Mouse (Mus musculus): Measurements from ENCODE around the gene Plin4. TPM values are rescaled to one million over a fixed set of nuclear protein-coding genes. Genes with fewer than 3 reads are reported as not detected.
"Not testable (repeated sequence)": the region's sequence is repeated elsewhere in the genome, so short reads cannot be mapped to it uniquely, and the experiment has no call there.

Gene Plin4
- polyA plus RNA-seq, 1 experiment from 2014 or later, result 0.06 TPM

DNA sequence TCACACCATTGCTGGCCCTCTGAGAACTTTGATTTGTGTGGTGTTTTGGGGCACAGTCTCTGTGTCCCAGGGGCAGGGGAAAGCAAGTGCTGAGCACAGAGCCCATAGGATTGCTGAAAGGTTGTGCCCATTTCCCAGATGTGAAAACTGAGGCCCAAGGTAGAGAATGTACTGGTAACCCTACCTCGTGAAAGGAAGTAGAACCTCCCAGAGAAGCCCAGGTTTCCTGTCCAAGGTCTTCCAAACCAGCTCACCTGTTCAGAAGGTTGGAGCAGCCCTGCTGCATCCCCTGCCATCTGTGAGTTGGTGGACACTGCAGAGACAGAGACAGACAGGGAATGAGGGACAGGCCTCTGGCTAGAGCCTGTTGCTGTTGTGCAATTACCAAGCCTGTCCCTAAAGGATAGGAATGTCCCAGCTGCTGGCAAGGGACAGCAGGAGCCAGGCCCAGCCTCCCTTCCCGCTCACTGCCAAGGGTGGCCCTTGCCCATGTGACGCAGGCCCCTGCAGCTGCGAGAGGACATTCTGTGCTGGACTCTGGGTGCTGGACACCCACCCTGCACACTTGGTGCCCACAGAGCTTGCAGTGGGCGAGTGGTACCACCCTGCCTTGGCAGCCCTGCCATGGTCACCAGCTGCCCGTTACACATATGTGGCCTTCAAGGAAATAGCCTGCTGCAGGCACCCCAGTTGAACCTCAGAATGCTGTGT, 1.1 kb downstream of the Plin4 start:
- Histone ChIP-seq H3K4me3 (no peak overlapping the region), H3K4me1 (no peaks in the 10 kb centered on the region), H3K9ac (no peak overlapping the region), H3K27me3 (no peaks in the 10 kb centered on the region), H3K36me3 (ENCODE audit: poor library complexity, severe bottlenecking) (peaks cover 14% of the 10 kb centered on the region), H3K27ac (no peak overlapping the region), H3K9me3 (replicated peaks) (no peaks in the 10 kb centered on the region), H3K4me2 (no peak overlapping the region)
- WGBS, result 80% methylated on average over 6 of the region's 6 CpGs
- ATAC-seq, result no peak

DNA sequence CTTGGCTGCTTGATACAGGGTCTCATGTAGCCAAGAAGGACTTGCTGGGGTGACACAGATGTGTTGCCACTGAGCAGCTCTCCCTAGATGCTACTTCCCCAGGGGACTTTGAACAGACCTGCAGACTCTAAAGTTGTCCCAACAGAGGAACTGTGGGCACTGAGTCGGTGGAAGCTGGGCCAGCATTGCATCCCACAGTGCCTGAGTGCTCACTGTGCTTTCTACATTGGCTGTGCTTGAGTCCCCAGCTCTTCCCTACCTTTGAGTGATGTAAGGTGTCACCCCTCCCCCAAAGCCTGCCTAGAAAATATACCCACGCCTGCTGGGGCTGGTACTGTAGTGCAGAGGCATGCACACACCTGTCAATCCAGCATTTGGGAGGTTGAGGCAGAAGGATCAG, 1.9 kb downstream of the Plin4 start:
- H3K4me1 ChIP-seq, result no peaks in the 10 kb centered on the region
- peaks cover 21% of the 10 kb centered on the region for H3K36me3 ChIP-seq (ENCODE audit: poor library complexity, severe bottlenecking)
- H3K27me3 ChIP-seq, result no peaks in the 10 kb centered on the region
- no peak overlapping the region for H3K9ac ChIP-seq
- H3K4me3 ChIP-seq, result no peak overlapping the region
- H3K4me2 ChIP-seq, result no peak overlapping the region
- no peak for ATAC-seq
- no peaks in the 10 kb centered on the region for H3K9me3 ChIP-seq (replicated peaks)
- WGBS, result 65% methylated on average over 2 of the region's 2 CpGs
- H3K27ac ChIP-seq, result no peak overlapping the region

DNA sequence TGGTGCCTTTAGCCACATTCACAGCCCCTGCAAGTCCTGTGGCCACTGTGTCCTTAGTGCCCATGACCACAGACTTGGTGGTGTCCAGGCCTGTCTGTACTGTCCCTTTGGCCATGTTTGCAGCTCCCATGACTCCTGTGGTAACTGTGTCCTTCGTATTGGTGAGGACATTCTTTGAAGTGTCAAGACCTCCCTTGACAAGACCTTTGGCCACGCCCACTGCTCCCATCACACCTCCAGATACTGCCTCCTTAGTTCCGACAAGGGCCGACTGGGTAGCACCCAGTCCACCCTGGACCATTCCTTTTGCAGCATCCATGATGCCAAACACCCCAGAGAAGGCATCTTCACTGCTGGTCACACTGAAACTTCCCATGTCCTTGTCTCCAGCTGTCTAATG, 2.6 kb downstream of the Plin4 start:
- Histone ChIP-seq H3K36me3 (ENCODE audit: poor library complexity, severe bottlenecking) (peaks cover 29% of the 10 kb centered on the region), H3K9me3 (replicated peaks) (no peaks in the 10 kb centered on the region), H3K4me3 (no peak overlapping the region), H3K27me3 (no peaks in the 10 kb centered on the region), H3K4me1 (no peaks in the 10 kb centered on the region), H3K27ac (no peak overlapping the region), H3K9ac (no peak overlapping the region), H3K4me2 (no peak overlapping the region)
- no peak for ATAC-seq
- WGBS, result 79% methylated on average over 4 of the region's 4 CpGs

DNA sequence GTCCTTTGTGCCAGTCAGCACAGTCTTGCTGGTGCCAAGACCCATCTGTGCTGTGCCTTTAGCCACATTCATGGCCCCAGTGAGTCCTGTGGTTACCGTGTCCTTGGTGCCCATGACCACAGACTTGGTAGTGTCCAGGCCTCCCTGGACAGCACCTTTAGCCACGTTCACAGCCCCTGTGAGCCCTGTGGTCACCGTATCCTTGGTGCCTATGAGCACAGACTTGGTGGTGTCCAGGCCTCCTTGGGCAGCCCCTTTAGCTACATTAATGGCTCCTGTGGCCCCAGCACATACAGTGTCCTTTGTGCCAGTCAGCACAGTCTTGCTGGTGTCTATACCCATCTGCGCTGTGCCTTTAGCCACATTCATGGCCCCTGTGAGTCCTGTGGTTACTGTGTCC, 3.2 kb downstream of the Plin4 start:
- not testable (repeated sequence) for H3K9me3 ChIP-seq (replicated peaks); ATAC-seq; H3K27ac ChIP-seq; H3K9ac ChIP-seq; H3K4me1 ChIP-seq; H3K27me3 ChIP-seq; H3K4me3 ChIP-seq; H3K4me2 ChIP-seq
- H3K36me3 ChIP-seq (ENCODE audit: poor library complexity, severe bottlenecking), result peaks cover 34% of the 10 kb centered on the region
- WGBS, result 98% methylated on average over 4 of the region's 4 CpGs

DNA sequence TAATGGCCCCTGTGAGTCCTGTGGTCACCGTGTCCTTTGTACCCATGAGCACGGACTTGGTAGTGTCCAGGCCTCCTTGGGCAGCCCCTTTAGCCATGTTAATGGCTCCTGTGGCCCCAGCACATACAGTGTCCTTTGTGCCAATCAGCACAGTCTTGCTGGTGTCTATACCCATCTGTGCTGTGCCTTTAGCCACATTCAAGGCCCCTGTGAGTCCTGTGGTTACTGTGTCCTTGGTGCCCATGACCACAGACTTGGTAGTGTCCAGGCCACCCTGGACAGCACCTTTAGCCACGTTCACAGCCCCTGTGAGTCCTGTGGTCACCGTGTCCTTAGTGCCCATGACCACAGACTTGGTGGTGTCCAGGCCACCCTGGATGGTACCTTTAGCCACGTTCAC, 4.8 kb downstream of the Plin4 start:
- H3K4me2 ChIP-seq; H3K4me3 ChIP-seq; H3K27me3 ChIP-seq; H3K4me1 ChIP-seq; H3K9me3 ChIP-seq (replicated peaks); H3K27ac ChIP-seq; H3K9ac ChIP-seq; ATAC-seq: not testable (repeated sequence)
- H3K36me3 ChIP-seq (ENCODE audit: poor library complexity, severe bottlenecking), result peaks cover 50% of the 10 kb centered on the region
- WGBS, result 82% methylated on average over 2 of the region's 5 CpGs

DNA sequence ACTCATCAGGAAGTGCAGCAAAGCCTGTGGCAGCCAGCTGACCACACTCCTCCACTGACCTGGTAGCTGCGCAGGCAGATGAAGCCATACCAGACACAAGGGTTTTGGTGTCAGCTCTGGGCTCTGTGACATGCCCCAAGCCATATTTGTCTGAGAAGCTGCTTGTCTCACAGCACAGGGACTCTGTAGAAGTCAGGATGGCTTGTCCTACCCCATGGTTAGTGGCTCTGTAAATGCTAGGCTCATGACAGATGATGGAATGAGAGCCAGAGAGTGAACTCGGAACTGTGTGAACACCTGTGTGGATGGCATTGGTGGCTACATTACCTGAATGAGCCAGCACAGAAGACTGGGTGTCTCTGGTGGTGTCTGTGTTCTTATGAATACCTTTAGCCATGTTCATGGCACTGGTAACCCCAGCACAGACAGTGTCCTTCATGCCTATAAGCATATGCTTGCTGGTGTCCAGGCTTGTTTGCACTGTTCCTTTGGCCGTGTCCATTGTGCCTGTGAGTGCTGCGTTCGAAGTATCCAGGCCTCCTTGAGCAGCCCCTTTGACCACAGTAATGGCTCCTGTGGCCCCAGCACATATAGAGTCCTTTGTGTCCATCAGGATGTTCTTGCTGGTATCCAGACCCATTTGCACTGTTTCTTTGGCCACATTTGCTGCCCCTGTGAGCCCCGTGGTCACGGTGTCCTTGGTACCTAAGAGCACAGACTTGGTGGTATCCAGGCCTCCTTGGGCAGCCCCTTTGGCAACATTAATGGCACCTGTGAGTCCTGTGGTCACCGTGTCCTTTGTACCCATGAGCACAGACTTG, 5.9 kb downstream of the Plin4 start:
- no peak overlapping the region for H3K9ac ChIP-seq
- H3K27me3 ChIP-seq, result no peaks in the 10 kb centered on the region
- WGBS, result 95% methylated on average over 8 of the region's 8 CpGs
- no peak for ATAC-seq
- H3K36me3 ChIP-seq (ENCODE audit: poor library complexity, severe bottlenecking), result peaks cover 60% of the 10 kb centered on the region
- H3K4me2 ChIP-seq, result no peak overlapping the region
- H3K27ac ChIP-seq, result no peak overlapping the region
- no peaks in the 10 kb centered on the region for H3K9me3 ChIP-seq (replicated peaks)
- H3K4me1 ChIP-seq, result no peaks in the 10 kb centered on the region
- no peak overlapping the region for H3K4me3 ChIP-seq

DNA sequence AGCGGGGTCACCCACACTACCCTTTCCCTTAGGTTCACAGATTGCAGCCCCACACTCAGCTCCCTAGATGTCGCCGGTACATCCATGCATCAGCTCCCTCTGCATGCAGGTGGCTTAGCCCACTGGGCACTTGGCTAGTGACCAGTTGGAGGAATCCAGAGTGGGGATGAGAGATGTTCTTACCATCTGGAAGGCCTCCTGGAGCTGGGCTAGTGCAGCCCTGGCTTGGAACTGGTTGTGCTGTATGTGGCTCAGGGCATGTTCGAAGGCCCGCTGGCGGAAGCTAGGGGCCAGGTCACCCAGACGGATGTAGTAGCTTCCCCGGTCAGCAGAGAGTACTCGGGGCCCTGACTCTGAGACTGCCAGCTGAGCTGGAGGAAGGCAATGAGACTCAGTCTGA, 6.7 kb downstream of the Plin4 start:
- H3K4me3 ChIP-seq, result no peak overlapping the region
- H3K27me3 ChIP-seq, result no peaks in the 10 kb centered on the region
- H3K9me3 ChIP-seq (replicated peaks), result no peaks in the 10 kb centered on the region
- H3K4me1 ChIP-seq, result no peaks in the 10 kb centered on the region
- peaks cover 62% of the 10 kb centered on the region for H3K36me3 ChIP-seq (ENCODE audit: poor library complexity, severe bottlenecking)
- H3K27ac ChIP-seq, result no peak overlapping the region
- H3K9ac ChIP-seq, result no peak overlapping the region
- no peak overlapping the region for H3K4me2 ChIP-seq
- ATAC-seq, result no peak
- WGBS, result 95% methylated on average over 9 of the region's 9 CpGs

DNA sequence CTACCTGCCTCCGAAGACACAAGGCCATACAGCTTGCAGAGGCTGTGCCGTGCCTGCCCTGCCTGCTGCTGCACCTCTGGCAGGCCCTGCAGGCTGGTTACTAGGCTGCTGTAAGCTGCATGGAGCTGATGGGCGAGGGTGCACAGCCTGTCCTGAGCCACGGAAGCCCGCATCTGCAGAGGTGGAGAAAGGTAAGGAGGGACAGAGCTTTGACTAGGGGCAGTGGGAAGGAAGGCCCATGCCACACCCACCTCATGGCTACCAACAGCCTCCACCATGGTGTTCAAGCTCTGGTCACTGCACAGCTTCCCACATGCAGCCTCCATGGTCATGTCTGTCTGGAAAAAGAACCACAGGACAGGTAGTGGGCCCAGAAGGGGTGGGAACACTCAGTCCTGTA, 7.4 kb downstream of the Plin4 start:
- Histone ChIP-seq H3K9me3 (replicated peaks) (no peaks in the 10 kb centered on the region), H3K27me3 (no peaks in the 10 kb centered on the region), H3K9ac (no peak overlapping the region), H3K4me2 (no peak overlapping the region), H3K4me1 (no peaks in the 10 kb centered on the region), H3K36me3 (ENCODE audit: poor library complexity, severe bottlenecking) (peaks cover 70% of the 10 kb centered on the region), H3K4me3 (no peak overlapping the region), H3K27ac (no peak overlapping the region)
- WGBS, result 93% methylated on average over 5 of the region's 5 CpGs
- no peak for ATAC-seq

DNA sequence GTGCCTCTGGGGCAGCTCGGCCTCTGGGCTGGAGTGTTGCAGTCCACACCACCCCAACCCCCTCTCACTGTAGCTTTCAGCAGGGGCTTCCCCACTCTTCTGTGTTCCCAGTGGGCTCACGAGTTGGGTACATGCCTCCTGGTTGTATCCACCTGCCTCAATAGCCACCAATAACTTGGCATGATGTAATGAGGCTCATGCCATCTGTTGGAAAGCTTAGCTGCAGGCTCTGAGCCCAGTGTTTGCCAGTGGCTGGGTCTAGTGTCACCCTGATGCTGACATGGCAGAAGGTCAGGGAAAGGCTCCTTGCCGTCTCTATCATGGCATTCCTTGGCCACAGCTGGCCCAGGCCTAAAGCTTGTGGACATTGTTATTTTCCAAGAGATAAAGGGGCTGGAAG, 8.8 kb downstream of the Plin4 start:
- no peak overlapping the region for H3K27ac ChIP-seq
- 87% methylated on average over 3 of the region's 3 CpGs for WGBS
- ATAC-seq, result no peak
- no peak overlapping the region for H3K4me3 ChIP-seq
- H3K4me1 ChIP-seq, result no peaks in the 10 kb centered on the region
- H3K9me3 ChIP-seq (replicated peaks), result no peaks in the 10 kb centered on the region
- no peak overlapping the region for H3K4me2 ChIP-seq
- H3K36me3 ChIP-seq (ENCODE audit: poor library complexity, severe bottlenecking), result peaks cover 83% of the 10 kb centered on the region
- H3K9ac ChIP-seq, result no peak overlapping the region
- no peaks in the 10 kb centered on the region for H3K27me3 ChIP-seq

DNA sequence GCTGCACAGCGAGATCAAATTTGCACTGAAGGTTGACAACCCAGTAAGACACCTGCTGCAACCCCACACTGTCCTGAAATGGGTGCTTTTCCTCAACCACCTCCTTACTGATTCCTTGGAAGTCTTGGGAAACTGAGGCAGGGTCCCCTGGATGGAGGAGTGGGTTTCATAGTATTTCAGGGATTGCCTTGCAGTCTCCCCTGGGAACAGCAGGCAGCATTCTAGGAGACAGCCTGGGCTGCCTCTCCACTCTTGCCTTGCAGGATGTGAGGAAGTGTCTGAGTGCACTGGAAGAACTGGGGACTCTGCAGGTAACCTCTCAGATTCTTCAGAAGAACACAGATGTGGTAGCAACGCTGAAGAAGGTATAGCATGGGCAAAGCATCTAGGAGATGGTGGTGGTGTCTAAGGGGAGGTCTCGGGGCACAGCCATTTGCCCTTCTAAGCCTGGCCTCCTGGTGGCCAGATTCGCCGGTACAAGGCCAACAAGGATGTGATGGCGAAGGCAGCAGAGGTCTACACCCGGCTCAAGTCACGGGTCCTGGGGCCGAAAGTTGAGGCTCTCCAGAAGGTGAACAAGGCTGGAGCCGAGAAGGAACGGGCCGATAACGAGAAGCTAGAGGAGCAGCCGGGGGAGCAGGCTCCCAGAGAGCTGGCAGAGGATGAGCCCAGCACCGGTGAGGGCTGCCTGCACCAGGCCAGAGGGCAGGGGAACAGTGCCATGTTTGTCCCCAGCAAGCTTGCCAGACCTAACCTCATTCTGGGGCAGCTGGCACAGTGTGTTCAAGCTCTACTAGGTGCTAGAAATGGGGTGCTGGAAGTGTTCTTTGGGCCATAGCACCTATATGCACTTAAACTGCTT, 10.7 kb downstream of the Plin4 start:
- WGBS, result 93% methylated on average over 15 of the region's 15 CpGs
- Histone ChIP-seq H3K4me1 (no peaks in the 10 kb centered on the region), H3K27me3 (no peaks in the 10 kb centered on the region), H3K9me3 (replicated peaks) (no peaks in the 10 kb centered on the region), H3K27ac (no peak overlapping the region), H3K4me3 (no peak overlapping the region), H3K4me2 (no peak overlapping the region), H3K9ac (no peak overlapping the region), H3K36me3 (ENCODE audit: poor library complexity, severe bottlenecking) (peaks cover 98% of the 10 kb centered on the region)
- ATAC-seq, result no peak

DNA sequence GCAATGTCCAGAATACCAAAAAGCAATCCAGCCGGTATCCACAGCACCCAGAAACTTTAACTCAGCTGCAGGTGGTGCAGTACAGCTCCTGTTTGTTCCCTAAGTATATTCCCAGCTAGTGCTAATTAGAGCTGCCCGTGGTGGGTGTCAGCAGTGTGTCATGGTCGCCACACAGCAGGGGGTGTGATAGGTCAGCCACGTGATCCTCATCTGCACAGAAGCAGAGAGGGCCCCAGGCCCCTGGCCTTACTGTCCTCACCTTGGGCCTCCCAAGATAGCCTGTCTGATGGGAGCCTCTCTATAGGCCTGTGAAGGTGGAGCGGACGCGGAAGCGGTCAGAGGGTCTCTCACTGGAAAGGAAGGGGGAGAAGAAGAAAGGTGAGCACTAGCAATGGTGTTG, 11.4 kb downstream of the Plin4 start:
- H3K9ac ChIP-seq, result no peak overlapping the region
- no peak overlapping the region for H3K27ac ChIP-seq
- 95% methylated on average over 8 of the region's 8 CpGs for WGBS
- no peak overlapping the region for H3K4me2 ChIP-seq
- H3K9me3 ChIP-seq (replicated peaks), result no peaks in the 10 kb centered on the region
- no peaks in the 10 kb centered on the region for H3K4me1 ChIP-seq
- H3K27me3 ChIP-seq, result no peaks in the 10 kb centered on the region
- no peak overlapping the region for H3K4me3 ChIP-seq
- peaks cover 97% of the 10 kb centered on the region for H3K36me3 ChIP-seq (ENCODE audit: poor library complexity, severe bottlenecking)
- ATAC-seq, result no peak

DNA sequence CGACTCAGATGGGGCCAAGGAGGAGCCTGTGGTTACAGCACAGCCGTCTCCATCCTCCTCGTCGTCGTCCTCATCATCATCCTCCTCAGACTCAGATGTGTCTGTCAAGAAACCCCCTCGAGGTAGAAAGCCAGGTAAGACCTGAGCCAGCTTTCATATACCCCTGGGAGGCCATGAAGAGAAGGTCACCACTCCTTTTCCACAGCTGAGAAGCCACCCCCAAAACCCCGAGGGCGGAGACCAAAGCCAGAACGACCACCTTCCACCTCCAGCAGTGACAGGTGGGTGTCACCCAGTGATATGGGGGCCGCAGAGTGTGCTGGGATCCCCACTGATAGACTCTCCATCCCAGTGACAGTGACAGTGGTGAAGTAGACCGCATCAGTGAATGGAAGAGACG, 12.7 kb downstream of the Plin4 start:
- Histone ChIP-seq H3K27ac (no peak overlapping the region), H3K4me3 (no peak overlapping the region), H3K27me3 (no peaks in the 10 kb centered on the region), H3K4me1 (no peaks in the 10 kb centered on the region), H3K4me2 (no peak overlapping the region), H3K9me3 (replicated peaks) (no peaks in the 10 kb centered on the region), H3K9ac (no peak overlapping the region), H3K36me3 (ENCODE audit: poor library complexity, severe bottlenecking) (peaks cover 89% of the 10 kb centered on the region)
- no peak for ATAC-seq
- 92% methylated on average over 12 of the region's 12 CpGs for WGBS
